Mouse (Mus musculus) ES-Bruce4 (cell line): Measurements from ENCODE around the gene Hipk1. TPM values are rescaled to one million over a fixed set of nuclear protein-coding genes. Genes with fewer than 3 reads are reported as not detected.

Source experiments
- H3K27ac ChIP-seq: 2 replicates; pipeline ENCODE4 v1.5.1; 2012; ENCODE audit warnings: low read length, inconsistent platforms; ENCODE audit not compliant: insufficient read depth
- H3K27me3 ChIP-seq: 2 replicates; pipeline ENCODE4 v1.6.1; 2012; ENCODE audit warnings: mild to moderate bottlenecking, low read length, inconsistent platforms; ENCODE audit not compliant: control insufficient read depth, poor library complexity, insufficient read depth, severe bottlenecking
- H3K36me3 ChIP-seq: 2 replicates; pipeline ENCODE4 v1.6.1; 2012; ENCODE audit warnings: inconsistent platforms, mild to moderate bottlenecking, low read length, moderate library complexity; ENCODE audit not compliant: control insufficient read depth, poor library complexity, insufficient read depth, severe bottlenecking
- H3K4me1 ChIP-seq: one replicate; pipeline ENCODE4 v1.8.1; 2011; ENCODE audit warnings: low read length; ENCODE audit not compliant: control insufficient read depth, insufficient read depth
- H3K4me3 ChIP-seq: 2 replicates; pipeline ENCODE4 v1.5.1; 2011; ENCODE audit warnings: low read depth, mild to moderate bottlenecking, low read length
- H3K9ac ChIP-seq: 2 replicates; pipeline ENCODE4 v1.6.1; 2012; ENCODE audit warnings: low read depth, mild to moderate bottlenecking, inconsistent platforms; ENCODE audit not compliant: poor library complexity, severe bottlenecking
- H3K9me3 ChIP-seq: replicated peaks from 2 replicates; pipeline ENCODE4 v1.6.1; 2012; ENCODE audit warnings: mild to moderate bottlenecking, low read length, inconsistent platforms; ENCODE audit not compliant: control insufficient read depth, poor library complexity, insufficient read depth, severe bottlenecking
- CTCF ChIP-seq: IDR thresholded peaks from one replicate; pipeline ENCODE4 v1.8.1; 2011; ENCODE audit warnings: low read depth, low read length
- EP300 ChIP-seq: IDR thresholded peaks from 2 replicates; pipeline ENCODE4 v1.6.1; 2011; ENCODE audit warnings: low read depth, low read length; ENCODE audit not compliant: insufficient read depth
- POLR2A ChIP-seq: IDR thresholded peaks from one replicate; pipeline ENCODE4 v1.8.1; 2011; ENCODE audit warnings: low read length; ENCODE audit not compliant: insufficient read depth
- polyA plus RNA-seq: library from polyadenylated mRNA; stranded (reverse); fragments of >200 nt; gene quantifications from 2 replicates; pipeline ENCODE4 v1.2.4, GENCODE M21; 2011; ENCODE audit warnings: low read depth; ENCODE audit not compliant: missing spikeins, insufficient read depth, insufficient read length

Gene Hipk1
- polyA plus RNA-seq, 1 experiment, result 52.3 TPM

DNA sequence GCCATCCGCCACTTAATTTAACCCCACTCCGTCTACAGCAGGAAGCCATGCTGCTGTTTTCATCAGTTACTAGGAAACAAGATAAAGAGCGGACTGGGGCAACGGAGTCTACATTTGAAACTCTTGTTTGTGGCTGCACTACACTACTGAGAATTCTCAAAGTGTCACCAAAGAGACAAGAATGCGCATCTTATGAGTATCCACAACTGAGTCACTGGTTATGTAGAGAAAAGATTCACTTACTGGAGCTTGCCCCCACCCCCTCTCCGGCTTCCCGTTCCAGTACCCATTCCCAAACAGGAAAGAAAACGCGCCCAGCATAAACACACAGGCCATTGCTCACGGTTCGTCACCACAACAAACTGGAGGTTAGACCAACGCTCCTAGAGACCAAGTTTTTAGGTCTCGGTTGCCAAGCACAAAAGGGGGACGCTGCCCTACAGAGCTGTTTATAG lies 1.4 kb downstream of the Hipk1 start:
- H3K9me3 ChIP-seq, result no peaks in the 10 kb centered on the region
- H3K27me3 ChIP-seq, result no peaks in the 10 kb centered on the region
- H3K4me3 ChIP-seq, result peak overlapping the region; percentile 99
- peaks cover 1% of the 10 kb centered on the region for H3K4me1 ChIP-seq
- H3K9ac ChIP-seq, result peak overlapping the region; percentile 90
- H3K36me3 ChIP-seq, result no peaks in the 10 kb centered on the region
- TF ChIP-seq POLR2A (no peak), CTCF (no peak), EP300 (no peak)
- H3K27ac ChIP-seq, result peak overlapping the region; percentile 12

DNA sequence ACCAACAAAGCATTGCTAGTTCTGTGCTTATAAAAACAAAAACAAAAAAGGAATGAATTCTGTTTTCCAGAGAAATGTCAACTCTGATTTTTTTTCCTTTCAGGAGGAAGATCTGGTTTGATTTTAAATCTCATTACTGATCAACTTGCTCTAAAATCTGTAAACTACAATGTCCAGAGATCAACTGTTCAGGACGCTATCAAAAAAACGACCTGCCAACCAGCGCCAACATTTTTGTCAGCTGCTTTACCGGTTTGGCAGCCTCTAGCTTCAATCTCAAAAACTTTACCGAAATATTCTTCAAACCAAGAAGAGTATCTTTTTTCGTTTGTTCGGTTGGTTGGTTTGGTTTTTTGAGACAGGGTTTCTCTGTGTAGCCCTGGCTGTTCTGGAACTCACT lies 2.3 kb downstream of the Hipk1 start:
- Histone ChIP-seq H3K36me3 (no peaks in the 10 kb centered on the region), H3K4me1 (peaks cover 1% of the 10 kb centered on the region), H3K27me3 (no peaks in the 10 kb centered on the region), H3K9ac (0 out of 2 replicates have a peak overlapping the region, but pooled peaks have one; percentile 36), H3K4me3 (no peak overlapping the region), H3K9me3 (no peaks in the 10 kb centered on the region), H3K27ac (no peak overlapping the region)
- no peak for TF ChIP-seq CTCF
- no peak for TF ChIP-seq EP300
- no peak for TF ChIP-seq POLR2A

DNA sequence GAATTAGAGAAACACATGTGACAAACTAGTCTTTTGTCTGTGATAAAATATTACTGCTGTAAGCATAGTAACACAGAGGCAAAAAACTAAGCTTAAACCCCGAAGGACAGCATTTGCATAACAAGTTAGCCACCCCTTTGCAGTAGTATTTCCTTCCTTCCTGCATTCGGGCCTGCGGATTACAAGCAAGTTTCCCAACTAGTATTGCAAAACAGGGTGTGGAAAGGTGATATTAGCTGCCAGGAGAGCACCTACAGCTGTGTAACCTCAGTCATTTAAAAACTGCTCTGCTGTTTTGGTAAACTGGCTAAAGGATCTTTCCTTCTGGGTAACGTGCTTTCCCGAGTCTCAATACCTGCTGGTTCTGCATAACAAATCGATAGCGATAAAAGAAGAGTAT lies 4.1 kb downstream of the Hipk1 start:
- no peak overlapping the region for H3K4me3 ChIP-seq
- no peaks in the 10 kb centered on the region for H3K36me3 ChIP-seq
- no peak for TF ChIP-seq CTCF
- TF ChIP-seq EP300, result no peak
- TF ChIP-seq POLR2A, result no peak
- H3K4me1 ChIP-seq, result peaks cover 4% of the 10 kb centered on the region
- H3K9me3 ChIP-seq, result no peaks in the 10 kb centered on the region
- H3K27me3 ChIP-seq, result no peaks in the 10 kb centered on the region
- no peak overlapping the region for H3K9ac ChIP-seq
- H3K27ac ChIP-seq, result peak overlapping the region; percentile 44; the same call in 1 of the 2 replicates

DNA sequence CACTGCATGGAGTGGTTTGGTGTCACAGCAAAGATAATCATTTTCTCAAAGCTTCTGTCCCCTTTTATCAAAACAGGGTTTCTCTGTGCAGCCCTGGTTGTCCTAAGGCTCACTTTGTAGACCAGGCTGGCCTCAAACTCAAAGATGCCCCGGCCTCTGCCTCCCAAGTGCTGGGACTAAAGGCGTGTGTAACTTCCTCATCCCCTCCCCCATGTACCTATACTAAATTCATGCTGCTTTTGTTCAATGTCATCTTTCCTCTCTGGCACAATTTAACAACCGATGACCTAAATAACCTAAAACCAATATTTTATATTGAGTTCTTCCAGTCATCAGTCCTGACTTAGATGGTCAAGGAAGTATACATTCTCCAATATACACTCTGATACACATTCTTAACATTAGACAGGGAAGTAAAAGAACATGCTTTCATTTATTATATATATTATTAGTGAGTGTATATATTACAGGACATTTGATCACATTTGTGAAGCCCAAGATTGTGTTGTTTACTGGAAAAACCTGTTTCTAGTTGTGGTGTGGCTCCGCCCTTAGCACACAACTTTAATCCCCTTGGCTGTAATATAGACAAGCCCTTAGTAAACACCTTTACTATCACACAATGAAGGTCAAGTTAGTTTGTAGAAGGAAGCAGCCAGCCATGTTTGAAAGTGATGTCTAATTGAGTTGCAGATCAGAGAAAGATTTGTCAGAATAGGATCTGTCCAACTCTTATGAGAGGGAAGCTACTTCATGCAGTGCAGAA lies 8.3 kb downstream of the Hipk1 start:
- Histone ChIP-seq H3K27ac (no peak overlapping the region), H3K36me3 (no peaks in the 10 kb centered on the region), H3K4me3 (no peak overlapping the region), H3K9me3 (no peaks in the 10 kb centered on the region), H3K27me3 (no peaks in the 10 kb centered on the region), H3K4me1 (peaks cover 2% of the 10 kb centered on the region), H3K9ac (no peak overlapping the region)
- no peak for TF ChIP-seq EP300
- TF ChIP-seq CTCF, result no peak
- no peak for TF ChIP-seq POLR2A

GRCm38 (mm10) chr3:103780777-103781176 lies 10.6 kb downstream of the Hipk1 start:
- H3K9ac ChIP-seq, result no peak overlapping the region
- no peak overlapping the region for H3K4me3 ChIP-seq
- TF ChIP-seq POLR2A (no peak), EP300 (no peak), CTCF (no peak)
- peaks cover 10% of the 10 kb centered on the region for H3K36me3 ChIP-seq
- no peak overlapping the region for H3K27ac ChIP-seq
- peaks cover 2% of the 10 kb centered on the region for H3K4me1 ChIP-seq
- no peaks in the 10 kb centered on the region for H3K9me3 ChIP-seq
- no peaks in the 10 kb centered on the region for H3K27me3 ChIP-seq

DNA sequence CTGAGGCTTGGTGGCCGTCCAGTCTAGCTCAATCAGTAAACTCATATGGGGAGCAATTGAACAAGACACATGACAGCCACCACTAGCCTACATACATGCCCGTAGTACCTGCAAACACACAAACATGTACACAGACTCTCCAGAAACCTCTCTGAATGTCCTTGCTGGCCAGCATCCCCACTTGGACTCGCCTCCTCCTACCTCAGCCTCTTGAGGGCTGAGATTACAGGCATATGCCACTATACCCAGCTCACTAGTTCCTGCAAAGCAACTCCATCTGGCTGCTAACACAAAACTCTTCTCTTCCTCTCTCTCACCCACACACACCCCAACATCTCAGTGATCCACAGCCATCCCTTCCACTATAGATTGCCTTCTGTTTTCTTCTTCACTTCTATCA lies 11.1 kb downstream of the Hipk1 start:
- H3K27ac ChIP-seq, result no peak overlapping the region
- H3K4me1 ChIP-seq, result peaks cover 2% of the 10 kb centered on the region
- H3K27me3 ChIP-seq, result no peaks in the 10 kb centered on the region
- peaks cover 10% of the 10 kb centered on the region for H3K36me3 ChIP-seq
- TF ChIP-seq EP300 (no peak), POLR2A (no peak), CTCF (no peak)
- H3K9me3 ChIP-seq, result no peaks in the 10 kb centered on the region
- H3K4me3 ChIP-seq, result no peak overlapping the region
- no peak overlapping the region for H3K9ac ChIP-seq
